Mouse (Mus musculus) heart, postnatal 14 days (tissue): ENCODE data around the gene Sntg2. TPM values are rescaled to one million over a fixed set of nuclear protein-coding genes. Genes with fewer than 3 reads are reported as not detected.

Experiments
- DNase-seq, 2 experiments: peaks; one replicate each; pipeline ENCODE4 v3.0.0; 2021 to 2022
- intact Hi-C: fragments of 180-260 bp; cut with DNase I; formaldehyde crosslinking; loops from one replicate; pipeline ENCODE4 v1.15.1; 2025
- total RNA-seq, 2 experiments: library from RNA; stranded (reverse); gene quantifications; 2 replicates each; pipeline ENCODE4 v1.2.3; 2021

Gene Sntg2
- total RNA-seq, 2 experiments from 2014 or later, result 0.93 to 1.1 TPM

GRCm38 (mm10) chr12:30286888-30287573, 86.1 kb downstream of the Sntg2 start:
- intact Hi-C loops, result no loop called here
- no peak for DNase-seq

DNA sequence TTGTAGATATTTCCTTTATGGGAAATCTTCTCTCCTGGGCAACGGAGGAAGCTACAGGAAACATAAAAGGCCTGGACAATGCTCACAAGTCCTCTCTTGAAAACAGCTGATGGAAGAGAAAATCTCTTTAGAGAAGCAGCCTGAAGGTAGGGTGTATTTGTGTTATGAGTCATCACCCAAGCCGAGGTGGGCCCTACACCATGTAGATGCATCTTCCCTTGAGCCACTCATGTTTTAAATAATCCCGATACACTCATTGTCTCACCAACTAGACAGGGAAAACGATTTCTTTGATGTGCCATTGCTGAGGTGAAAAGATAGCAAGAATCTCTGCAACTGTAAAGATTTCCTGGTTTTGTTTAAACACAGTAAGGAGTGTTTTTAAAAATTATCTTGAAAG, 89.4 kb downstream of the Sntg2 start:
- no peak for DNase-seq
- intact Hi-C loops, result no loop called here

DNA sequence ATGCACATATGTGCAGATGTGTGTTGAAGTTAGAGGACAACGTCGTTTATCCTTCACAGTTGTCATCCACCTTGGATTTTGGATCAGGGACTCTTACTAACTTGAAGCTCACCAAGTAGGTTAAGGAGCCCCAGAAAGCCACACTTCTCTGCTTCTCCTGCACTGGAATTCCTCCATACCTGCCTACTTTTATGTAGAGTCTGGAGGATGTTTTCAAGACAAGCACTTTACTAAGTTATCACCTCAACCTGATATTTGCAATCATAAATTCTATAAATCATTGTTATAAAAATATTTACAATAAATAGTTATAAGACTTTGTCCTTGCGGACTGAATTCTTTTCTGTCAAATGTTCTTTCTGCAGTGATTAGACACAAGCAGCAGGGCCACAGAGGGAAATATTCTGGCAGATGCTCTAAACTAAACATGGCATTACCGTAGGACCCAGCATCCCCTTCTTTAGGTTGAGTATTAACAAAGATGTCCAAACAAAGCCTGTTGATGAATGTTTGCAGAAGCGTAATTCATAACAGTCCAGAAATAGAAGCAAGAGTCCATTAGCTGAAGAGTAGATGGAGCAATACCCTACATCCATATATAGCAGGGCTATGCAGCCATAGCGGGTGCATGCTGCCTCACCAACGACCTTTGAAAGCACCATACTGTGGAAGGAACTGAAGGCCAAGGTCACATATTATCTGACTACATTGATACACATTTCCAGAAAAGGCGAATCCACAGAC, 100.8 kb downstream of the Sntg2 start:
- no peak for DNase-seq
- intact Hi-C loops, result no loop called here

DNA sequence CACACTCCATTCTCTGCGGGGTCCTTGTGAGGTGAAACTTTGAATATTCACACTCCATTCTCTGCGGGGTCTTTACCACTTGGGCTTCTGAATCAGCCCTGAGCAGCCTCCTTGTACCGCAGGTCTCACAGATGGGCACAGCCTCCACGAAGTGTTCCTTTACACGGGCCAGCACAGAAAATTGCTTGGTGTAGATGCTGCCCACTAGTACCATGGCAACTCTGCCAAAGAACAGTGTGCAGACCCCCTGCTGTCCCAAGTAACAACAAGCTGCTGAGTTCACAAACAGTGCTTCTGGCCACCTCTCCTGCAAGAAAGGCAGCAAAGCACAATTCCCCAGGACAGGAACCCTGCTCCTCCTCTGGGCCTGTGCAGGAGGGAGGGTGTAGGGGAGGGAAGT, 109.0 kb downstream of the Sntg2 start:
- intact Hi-C loops, result no loop called here
- no peak for DNase-seq

DNA sequence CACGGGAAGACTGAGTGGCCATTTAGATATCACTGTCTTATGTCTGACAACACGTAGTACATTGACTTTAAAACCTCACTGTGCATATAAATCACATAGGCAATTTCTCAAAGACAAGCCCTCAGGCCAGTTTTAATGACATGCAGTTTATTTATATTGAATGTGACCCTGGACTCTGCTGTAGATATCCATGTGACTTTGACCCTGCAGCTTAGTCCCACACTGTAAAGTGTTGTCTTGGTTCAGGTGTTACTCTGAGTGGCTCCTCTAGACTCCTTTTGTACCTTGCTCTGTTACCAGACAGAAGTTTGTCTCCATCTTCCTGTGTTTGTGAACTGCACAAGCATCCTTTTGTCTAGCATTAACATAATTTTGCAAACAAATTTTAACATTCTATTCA, 112.0 kb downstream of the Sntg2 start:
- intact Hi-C loops, result no loop called here
- no peak for DNase-seq

GRCm38 (mm10) chr12:30258641-30259040, 114.5 kb downstream of the Sntg2 start:
- intact Hi-C loops, result no loop called here

DNA sequence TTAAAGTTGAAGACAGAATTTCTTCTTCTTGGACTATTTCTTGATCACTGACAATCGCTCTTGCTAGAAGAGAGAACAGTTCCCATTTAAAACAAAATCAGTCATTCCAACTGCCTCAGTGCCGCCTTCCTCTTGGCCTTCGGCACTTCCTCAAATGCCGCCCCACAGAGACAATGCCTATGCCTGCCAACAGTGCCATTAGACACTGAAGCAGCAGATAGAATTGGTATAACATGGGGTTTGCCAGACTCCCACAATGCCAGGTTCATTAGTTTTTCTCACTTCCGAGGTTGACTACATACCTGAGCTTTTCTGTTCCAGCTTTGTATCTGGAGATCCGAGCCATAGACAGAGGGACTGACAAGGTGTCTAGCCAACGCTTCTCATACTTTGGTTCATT, 115.5 kb downstream of the Sntg2 start:
- intact Hi-C loops, result no loop called here
- no peak for DNase-seq

More at GRCm38 (mm10) chr12:30258641-30259040, 114.5 kb downstream of the Sntg2 start:
- no peak for DNase-seq

DNA sequence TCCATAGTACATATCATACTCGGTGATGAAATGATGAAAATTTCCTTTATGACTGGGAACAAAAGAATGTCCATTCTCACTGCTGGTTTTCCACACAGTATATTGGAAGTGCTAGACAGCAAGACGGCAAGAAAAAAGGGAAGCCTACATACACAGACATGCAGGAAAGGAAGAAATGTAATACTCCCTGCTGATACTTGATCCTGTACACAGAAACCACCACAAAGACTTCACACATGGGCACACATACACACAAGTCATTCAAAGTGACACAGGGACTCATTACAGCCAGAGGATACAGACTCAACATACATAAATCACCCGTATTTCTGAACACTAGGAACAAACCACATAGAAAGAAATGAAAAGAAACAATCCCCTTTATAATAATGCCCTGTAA, 117.0 kb downstream of the Sntg2 start:
- intact Hi-C loops, result no loop called here
- no peak for DNase-seq

- intact Hi-C loops, result no loop called here
- DNase-seq, result no peak
These were observed 118.6 kb downstream of the Sntg2 start for GRCm38 (mm10) chr12:30254581-30254980.

DNA sequence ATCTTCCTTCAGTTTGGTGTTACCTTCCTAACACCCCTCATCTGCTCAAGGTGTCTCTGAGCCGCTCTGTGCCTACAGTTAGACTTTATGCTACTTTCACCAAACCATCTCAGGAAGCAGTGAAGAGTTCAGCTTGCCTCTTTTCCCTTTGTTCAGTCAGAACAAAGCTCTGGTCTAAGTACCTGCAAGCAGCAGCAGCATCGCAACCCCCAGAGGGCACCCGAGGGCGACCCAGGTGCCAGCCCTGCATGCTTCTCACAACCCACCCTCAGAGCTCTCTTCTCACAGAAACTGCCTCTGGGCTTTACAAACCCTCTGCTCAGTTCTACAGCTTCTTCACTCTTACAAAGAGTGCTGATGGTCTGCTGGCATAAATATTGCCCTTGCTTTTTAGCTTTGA, 120.8 kb downstream of the Sntg2 start:
- intact Hi-C loops, result no loop called here
- DNase-seq, result no peak

GRCm38 (mm10) chr12:30251283-30251829, 121.8 kb downstream of the Sntg2 start:
- intact Hi-C loops, result no loop called here

GRCm38 (mm10) chr12:30249068-30249467, 124.1 kb downstream of the Sntg2 start:
- intact Hi-C loops, result no loop called here
- DNase-seq, result no peak

More at GRCm38 (mm10) chr12:30251283-30251829, 121.8 kb downstream of the Sntg2 start:
- no peak for DNase-seq

- intact Hi-C loops, result no loop called here
- DNase-seq, result peak in 1 of 2 experiments; percentile 4
These were observed 126.8 kb downstream of the Sntg2 start for GRCm38 (mm10) chr12:30246286-30246945.

DNA sequence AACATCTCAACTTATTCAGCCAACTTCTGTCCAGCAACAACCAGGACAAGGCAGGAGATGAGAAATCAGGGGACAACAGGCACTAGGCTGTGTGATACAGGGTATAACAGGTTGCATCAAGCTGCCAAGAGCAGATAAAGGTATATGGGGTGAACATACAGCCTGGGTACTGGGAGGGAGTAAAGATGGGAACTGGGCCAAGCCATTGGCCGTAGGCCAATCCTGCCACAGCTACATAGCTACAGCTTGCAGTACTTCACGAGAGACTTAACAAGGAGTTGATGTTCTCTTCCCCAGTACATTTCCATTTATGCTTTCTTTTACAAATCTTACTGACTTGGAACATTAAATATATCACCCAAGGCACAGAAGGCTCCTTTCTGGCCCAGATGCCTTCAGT, 129.0 kb downstream of the Sntg2 start:
- intact Hi-C loops, result no loop called here
- no peak for DNase-seq

DNA sequence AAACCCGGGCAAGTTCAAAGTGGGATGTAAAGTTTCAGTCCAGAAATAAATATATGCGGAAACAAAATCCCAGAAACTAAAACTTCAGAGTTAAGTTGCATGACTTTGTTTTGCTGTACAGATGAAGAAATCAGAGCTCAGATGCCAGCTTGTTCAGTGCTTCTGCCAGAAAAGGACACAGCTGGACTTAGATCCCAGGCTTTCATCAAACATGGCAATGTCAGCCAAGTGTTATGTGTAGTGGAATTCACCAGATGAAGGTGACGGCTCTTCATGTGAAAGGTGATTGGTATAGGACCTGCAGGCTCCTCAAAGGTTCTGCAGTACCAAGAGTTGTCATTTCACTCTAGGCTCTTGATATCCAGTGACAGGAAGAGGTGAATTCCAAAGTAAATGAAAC, 132.3 kb downstream of the Sntg2 start:
- intact Hi-C loops, result no loop called here
- DNase-seq, result no peak

GRCm38 (mm10) chr12:30234940-30235339, 138.2 kb downstream of the Sntg2 start:
- intact Hi-C loops, result no loop called here
- DNase-seq, result no peak

- intact Hi-C loops, result no loop called here
- no peak for DNase-seq
These were observed 145.2 kb downstream of the Sntg2 start for GRCm38 (mm10) chr12:30228004-30228403.

- DNase-seq, result no peak
- intact Hi-C loops, result no loop called here
These were observed 146.9 kb downstream of the Sntg2 start for GRCm38 (mm10) chr12:30226247-30226646.

GRCm38 (mm10) chr12:30216762-30217441, 156.3 kb downstream of the Sntg2 start:
- intact Hi-C loops, result no loop called here
- no peak for DNase-seq

DNA sequence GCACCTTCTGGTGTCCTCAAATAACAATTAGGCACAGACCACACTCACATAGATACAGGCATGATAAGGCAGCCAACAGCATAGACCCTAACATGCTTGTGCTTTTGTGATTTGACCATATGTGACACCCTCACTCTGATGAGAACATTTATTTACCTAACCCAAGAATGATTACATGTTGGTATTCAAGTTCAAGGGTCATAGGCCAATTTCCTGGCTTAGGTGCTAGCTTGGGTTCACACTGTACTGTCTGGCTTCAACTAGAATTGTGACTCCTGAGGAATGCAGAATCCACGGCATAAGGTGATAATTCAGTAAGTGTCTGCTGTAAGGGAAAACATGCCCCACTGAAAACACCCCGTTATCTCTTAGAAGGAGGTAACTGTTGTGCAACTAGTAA, 158.4 kb downstream of the Sntg2 start:
- intact Hi-C loops, result no loop called here
- no peak for DNase-seq

- no peak for DNase-seq
- intact Hi-C loops, result no loop called here
These were observed 162.8 kb downstream of the Sntg2 start for GRCm38 (mm10) chr12:30210388-30210787.
